Comparison of ENCODE assay signal across 7 mouse cellular contexts in the genomic region with DNA sequence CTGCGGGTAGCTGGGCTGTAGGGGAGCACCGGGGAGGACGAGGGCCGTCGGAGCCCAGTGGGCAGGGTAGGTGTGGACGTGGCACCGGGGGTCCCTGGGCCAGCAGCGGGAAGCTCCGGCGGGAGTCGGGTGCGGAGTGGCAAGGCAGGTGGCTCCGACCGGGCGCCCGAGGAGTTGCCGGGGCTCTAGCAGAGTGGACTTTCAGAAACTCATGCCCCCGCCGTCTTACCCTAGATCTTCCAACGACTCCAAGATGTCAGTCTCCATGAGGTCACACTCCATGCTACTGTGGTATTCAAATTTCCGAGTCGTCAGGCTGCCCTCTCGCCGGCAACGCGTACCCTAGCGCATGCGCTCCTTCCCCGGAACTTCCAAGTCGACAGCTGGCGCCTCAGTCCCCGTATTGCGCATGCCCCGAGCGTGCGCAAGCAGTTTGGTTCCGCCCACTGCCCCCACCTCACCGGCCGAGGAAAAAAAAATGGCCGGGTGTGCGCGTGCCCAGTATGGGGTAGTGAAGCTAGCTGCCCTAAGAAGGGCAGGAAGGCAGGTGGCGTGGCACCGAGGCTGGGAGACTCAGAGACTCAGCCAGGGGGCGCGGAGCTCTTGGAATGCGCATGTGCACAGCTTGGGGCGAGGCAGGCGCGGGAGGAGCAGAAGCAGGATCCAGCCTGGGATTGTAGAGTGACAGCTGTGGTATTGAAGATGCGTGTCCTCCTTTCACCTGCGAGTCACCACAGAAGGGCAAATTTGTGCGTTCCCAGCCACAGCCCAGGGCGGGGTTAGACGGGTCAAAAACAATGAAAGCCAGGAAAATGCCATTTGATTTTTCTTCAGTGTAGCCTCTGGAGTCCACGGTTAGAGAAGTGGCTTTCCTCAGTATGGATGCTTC. TPM values are rescaled to one million over a fixed set of nuclear protein-coding genes. Genes with fewer than 3 reads are reported as not detected.
A peak's percentile ranks its signal among the peaks of the same experiment; 100 is the strongest.
DNase-seq lines count a peak whose midpoint lies in the region; ATAC-seq lines count a peak whose summit lies in the region.

TSS of gene Fam98a (minus strand) at position 435 of the 889 bp plus-strand sequence.

- no peaks in the 10 kb centered on the region for H3K36me3 ChIP-seq in intestine, embryonic 15.5 days
- peaks cover 14% of the 10 kb centered on the region for H3K36me3 ChIP-seq in midbrain, embryonic 10.5 days

- DNase-seq in adrenal gland, adult 2 months: peak; percentile 99
- peak; percentile 99 for DNase-seq in embryo, embryonic 11.5 days (ENCODE audit: low read depth, low spot score)
- DNase-seq in gastrocnemius, postnatal 36 days: peak; percentile 96 to 98
- peak; percentile 96 to 99 for DNase-seq in left cerebral cortex, postnatal 25 days (ENCODE audit: low spot score in 2 of 2)
- peak; percentile 99 for DNase-seq in midbrain, embryonic 10.5 days (ENCODE audit: low spot score)
- DNase-seq in right cerebral cortex, postnatal 4 days: peak; percentile 98

- 0 out of 2 replicates have a peak within 1 kb of the TSS, but pooled peaks have one; percentile 33 for H3K27ac ChIP-seq in intestine, embryonic 15.5 days
- peak within 1 kb of the TSS; percentile 92 for H3K27ac ChIP-seq in midbrain, embryonic 10.5 days (replicated peaks)

- no peaks in the 10 kb centered on the region for H3K9me3 ChIP-seq in intestine, embryonic 15.5 days
- H3K9me3 ChIP-seq in midbrain, embryonic 10.5 days (replicated peaks): no peaks in the 10 kb centered on the region

- no peaks in the 10 kb centered on the region for H3K4me1 ChIP-seq in intestine, embryonic 15.5 days (replicated peaks)
- H3K4me1 ChIP-seq in midbrain, embryonic 10.5 days: peaks cover 12% of the 10 kb centered on the region

- no peaks in the 10 kb centered on the region for H3K27me3 ChIP-seq in intestine, embryonic 15.5 days (replicated peaks)
- H3K27me3 ChIP-seq in midbrain, embryonic 10.5 days (ENCODE audit: low read depth, poor library complexity, severe bottlenecking): no peaks in the 10 kb centered on the region

- H3K4me2 ChIP-seq in intestine, embryonic 15.5 days (replicated peaks): peak within 1 kb of the TSS; percentile 84

- peak within 1 kb of the TSS; percentile 84 for H3K9ac ChIP-seq in intestine, embryonic 15.5 days

- WGBS in intestine, embryonic 15.5 days: under 1% methylated on average over 55 of the region's 56 CpGs
- under 1% methylated on average over 56 of the region's 56 CpGs for whole genome bisulfite sequencing in midbrain, embryonic 10.5 days

- H3K4me3 ChIP-seq in intestine, embryonic 15.5 days (replicated peaks): peak within 1 kb of the TSS; percentile 88
- peak within 1 kb of the TSS; percentile 90 for H3K4me3 ChIP-seq in midbrain, embryonic 10.5 days

- ATAC-seq in intestine, embryonic 15.5 days: peak; percentile 99

- intact Hi-C loops in gastrocnemius, postnatal 36 days (cut with DNase I): no loop called here
- intact Hi-C loops in left cerebral cortex, postnatal 25 days (cut with DNase I): no loop called here

RNA-seq across cellular contexts. Expression of gene Fam98a, which starts in this region (rescaled TPM):
- 10 to 100 TPM; 30.8 to 33.3 TPM for total RNA-seq in adrenal gland, adult 2 months (2021)
- polyA plus RNA-seq in adrenal gland, adult 2 months (2012; rRNA removed): 2.2 and 3.3 TPM in 2 replicates
- 10 to 100 TPM; 26.6 to 31.1 TPM for total RNA-seq in gastrocnemius, postnatal 36 days (2021)
- polyA plus RNA-seq in intestine, embryonic 15.5 days (2015; fragmentation: Nextera tagmentation; extraction: Ambion mirVana): 23.8 and 24.9 TPM in 2 replicates
- total RNA-seq in left cerebral cortex, postnatal 25 days (2021): 10 to 100 TPM; 39.2 to 52.9 TPM
- 24.5 and 27.0 TPM in 2 replicates for polyA plus RNA-seq in midbrain, embryonic 10.5 days (2016; fragmentation: Nextera tagmentation; extraction: Ambion mirVana)

Comparison
In these comparisons a context has a peak if more than half of its experiments do, and no peak if none do; other contexts are left out.
1. Peak in every context shown above with its lines: DNase-seq, ATAC-seq, H3K4me3 ChIP-seq and H3K27ac ChIP-seq.